12 mouse cellular contexts compared by ENCODE assay signal in the genomic region with DNA sequence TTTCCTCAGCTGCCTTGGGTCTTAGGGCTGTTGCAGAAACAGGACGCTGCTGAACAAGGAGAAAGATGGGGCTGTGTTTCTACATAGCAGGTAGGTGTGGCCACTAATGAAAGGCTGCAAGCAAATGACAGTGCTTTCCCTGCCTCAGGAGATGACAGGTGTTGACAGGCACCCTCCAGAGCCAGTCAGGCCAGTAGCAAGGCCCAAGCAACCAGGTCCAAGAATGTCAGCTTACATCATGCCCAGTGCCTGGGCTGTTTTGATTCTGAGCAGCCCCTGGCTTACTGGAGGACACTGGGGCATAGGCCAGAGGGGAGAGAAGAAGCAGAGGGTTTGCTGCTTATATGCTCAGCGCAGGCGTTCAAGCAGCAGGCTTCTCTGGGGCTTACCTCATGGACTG. TPM values are rescaled to one million over a fixed set of nuclear protein-coding genes. Genes with fewer than 3 reads are reported as not detected.
DNase-seq lines count a peak whose midpoint lies in the region.
"Had no signal": no experiment of that assay in that cellular context is flagged by ENCODE, and none has a peak within 500 bp of the region (broad histone marks: within the 10 kb centered on the region; RNA-seq: fewer than 3 reads in every experiment).

No protein-coding gene starts in this region.

- no peaks in the 10 kb centered on the region for H3K36me3 ChIP-seq in heart, embryonic 10.5 days
- H3K36me3 ChIP-seq: neural tube, embryonic 12.5 days had no signal

- DNase-seq in cerebellum, postnatal 10 days, result peak; percentile 37 to 57
- DNase-seq in cerebellum, adult 9-10 months, result no peak
- peak; percentile 48 for DNase-seq in brain, adult 2 months (ENCODE audit: low read depth, low spot score)
- DNase-seq in heart, embryonic 10.5 days (ENCODE audit: low spot score), result peak; percentile 86
- DNase-seq in heart, postnatal 14 days, result peak; percentile 35 to 53
- no peak for DNase-seq in lung, postnatal 10 days
- no peak for DNase-seq in urinary bladder, postnatal 4 days (ENCODE audit: low spot score in 2 of 2)
- DNase-seq in layer of hippocampus, adult 18-20 months (ENCODE audit: low spot score in 2 of 2), result no peak
- DNase-seq: adrenal gland, adult 2 months; layer of hippocampus, postnatal 36 days; left cerebral cortex, postnatal 4 days had no signal

- 0 out of 2 replicates have a peak, but pooled peaks cover 5% of the 10 kb centered on the region for H3K27me3 ChIP-seq in heart, embryonic 10.5 days (ENCODE audit: insufficient read depth, poor library complexity, severe bottlenecking)
- H3K27me3 ChIP-seq: neural tube, embryonic 12.5 days had no signal

- intact Hi-C loops in heart, postnatal 14 days (cut with DNase I), result no loop called here

- 39% methylated on average over 3 of the region's 3 CpGs for WGBS in heart, embryonic 10.5 days

- H3K9me3 ChIP-seq in heart, embryonic 10.5 days, result no peaks in the 10 kb centered on the region
- H3K9me3 ChIP-seq: neural tube, embryonic 12.5 days had no signal

- peaks cover 19% of the 10 kb centered on the region for H3K4me1 ChIP-seq in heart, embryonic 10.5 days
- H3K4me1 ChIP-seq: neural tube, embryonic 12.5 days had no signal

- H3K4me3 ChIP-seq in heart, embryonic 10.5 days, result no peak overlapping the region
- H3K4me3 ChIP-seq: neural tube, embryonic 12.5 days had no signal

- 0 out of 2 replicates have a peak overlapping the region, but pooled peaks have one; percentile 38 for H3K27ac ChIP-seq in heart, embryonic 10.5 days
- H3K27ac ChIP-seq: neural tube, embryonic 12.5 days had no signal

RNA-seq across cellular contexts. Expression of gene Armc2, which starts 13.0 kb away (rescaled TPM):
- 0.99 and 1.4 TPM in 2 replicates for polyA plus RNA-seq in heart, embryonic 10.5 days (2016; fragmentation: Nextera tagmentation; extraction: Ambion mirVana)
- 1 to 10 TPM; 3.7 to 3.9 TPM for total RNA-seq in heart, postnatal 14 days (2021)
- total RNA-seq in layer of hippocampus, adult 18-20 months (2021), result 10 to 100 TPM; 10.4 to 10.6 TPM

Comparison
In these comparisons a context has a peak if more than half of its experiments do, and no peak if none do; other contexts are left out.
1. DNase-seq: peak in cerebellum, postnatal 10 days (2 of 2), brain, adult 2 months (single experiment), heart, embryonic 10.5 days (single experiment) and heart, postnatal 14 days (2 of 2); none in cerebellum, adult 9-10 months (single experiment), lung, postnatal 10 days (single experiment), urinary bladder, postnatal 4 days (0 of 2) and layer of hippocampus, adult 18-20 months (0 of 2).